Mouse (Mus musculus): ENCODE measurements around the gene Gm5169.
"Not testable (repeated sequence)": the region's sequence is repeated elsewhere in the genome, so short reads cannot be mapped to it uniquely, and the experiment has no call there.

Gm5169 gene

DNA sequence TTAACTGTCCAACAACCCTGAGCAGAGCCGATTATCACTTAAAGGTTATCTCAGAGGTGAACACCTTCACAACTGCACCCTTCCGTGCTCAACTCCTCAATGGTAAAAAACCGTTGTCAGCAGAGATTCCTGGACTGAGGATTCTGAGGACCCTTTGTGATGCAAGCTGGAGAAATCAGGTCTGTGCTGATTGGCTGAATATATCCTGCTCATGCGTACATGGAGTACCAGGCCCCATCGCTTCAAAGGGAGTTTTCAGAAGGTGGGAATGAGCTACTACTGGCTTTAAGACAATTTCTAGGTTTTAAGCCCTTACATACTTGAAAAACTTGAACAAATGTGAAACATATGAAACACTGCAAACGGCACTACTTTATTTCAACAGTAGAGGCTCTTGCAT, at the start of gene Gm5169:
Gene Gm5169, minus strand, starts transcription at position 101 of the 400 bp plus-strand sequence.
- DNase-seq, result not testable (repeated sequence)

DNA sequence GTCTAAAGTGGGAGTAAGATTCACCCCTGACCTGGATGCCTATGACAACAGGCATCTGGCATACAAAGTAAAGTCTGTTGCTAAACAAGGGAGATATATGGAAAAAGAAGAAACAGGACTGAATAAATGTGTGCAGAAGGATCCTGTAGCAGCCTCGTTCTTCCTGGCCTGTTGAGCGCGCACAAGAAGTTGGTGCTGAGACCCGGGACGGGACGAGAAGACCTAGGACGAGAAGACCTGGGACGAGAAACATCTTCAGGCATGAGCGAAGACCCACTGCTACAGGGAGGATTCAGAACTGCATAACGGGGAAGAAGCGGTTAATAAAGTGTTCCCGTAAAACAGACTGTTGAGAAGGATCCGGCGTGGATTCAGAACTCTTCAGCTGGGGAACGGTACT, 46.2 kb upstream of the Gm5169 start:
- DNase-seq, result not testable (repeated sequence)
